Mouse (Mus musculus) gastrocnemius, postnatal 25 days (tissue): ENCODE data around the gene Dpp8. TPM values are rescaled to one million over a fixed set of nuclear protein-coding genes. Genes with fewer than 3 reads are reported as not detected.
"Not testable (repeated sequence)": the region's sequence is repeated elsewhere in the genome, so short reads cannot be mapped to it uniquely, and the experiment has no call there.

ENCODE experiments used
- DNase-seq: peaks from one replicate; pipeline ENCODE4 v3.0.0; 2022
- long read RNA-seq, 2 experiments: library from polyadenylated mRNA; stranded (forward); transcript quantifications; one replicate each; pipeline ENCODE4 v2.0.0; 2021
- total RNA-seq, 2 experiments: library from RNA; stranded (reverse); gene quantifications; 1 replicate in 1 of 2; 2 replicates in 1 of 2; pipeline ENCODE4 v1.2.3; 2021

The Dpp8 gene
- 100 to 1,000 TPM; 101 to 128 TPM for total RNA-seq
- long read RNA-seq, experiment 1, full-length matches to known transcripts: 9 of 95 reads
- long read RNA-seq, experiment 1, partial matches to known transcripts: 75 of 95 reads
- long read RNA-seq, experiment 1, other reads (novel, unspliced or antisense): 11 of 95 reads
- long read RNA-seq, experiment 2, full-length matches to known transcripts: 20 of 63 reads
- long read RNA-seq, experiment 2, partial matches to known transcripts: 33 of 63 reads
- long read RNA-seq, experiment 2, other reads (novel, unspliced or antisense): 10 of 63 reads

- DNase-seq: peak; percentile 93
Measured at GRCm38 (mm10) chr9:65032269-65033108, at the start of gene Dpp8. TSS of gene Dpp8 (plus strand) at chr9:65032414.

- no peak for DNase-seq
Measured at GRCm38 (mm10) chr9:64985037-64985794, 47.0 kb upstream of the Dpp8 start.

- no peak for DNase-seq
Measured at GRCm38 (mm10) chr9:64985807-64986206, 46.4 kb upstream of the Dpp8 start.

GRCm38 (mm10) chr9:64987651-64988050 lies 44.6 kb upstream of the Dpp8 start:
- no peak for DNase-seq

- no peak for DNase-seq
Measured at GRCm38 (mm10) chr9:64988443-64988842, 43.8 kb upstream of the Dpp8 start.

- DNase-seq: no peak
Measured at GRCm38 (mm10) chr9:64990291-64990690, 41.9 kb upstream of the Dpp8 start.

- DNase-seq: not testable (repeated sequence)
Measured at GRCm38 (mm10) chr9:64995464-64995863, 36.8 kb upstream of the Dpp8 start.

GRCm38 (mm10) chr9:65001481-65001880 lies 30.7 kb upstream of the Dpp8 start:
- DNase-seq: no peak

GRCm38 (mm10) chr9:65005737-65006136 lies 26.5 kb upstream of the Dpp8 start:
- peak; percentile 39 for DNase-seq

GRCm38 (mm10) chr9:65010632-65011031 lies 21.6 kb upstream of the Dpp8 start:
- no peak for DNase-seq

- no peak for DNase-seq
Measured at GRCm38 (mm10) chr9:65011304-65011703, 20.9 kb upstream of the Dpp8 start.

- no peak for DNase-seq
Measured at GRCm38 (mm10) chr9:65015461-65016222, 16.6 kb upstream of the Dpp8 start.

- no peak for DNase-seq
Measured at GRCm38 (mm10) chr9:65016241-65016977, 15.8 kb upstream of the Dpp8 start.

GRCm38 (mm10) chr9:65016978-65017827 lies 15.0 kb upstream of the Dpp8 start:
- no peak for DNase-seq

GRCm38 (mm10) chr9:65017896-65018295 lies 14.3 kb upstream of the Dpp8 start:
- DNase-seq: no peak

- no peak for DNase-seq
Measured at GRCm38 (mm10) chr9:65018588-65019121, 13.6 kb upstream of the Dpp8 start.

GRCm38 (mm10) chr9:65019146-65019545 lies 13.1 kb upstream of the Dpp8 start:
- no peak for DNase-seq

GRCm38 (mm10) chr9:65020128-65020527 lies 12.1 kb upstream of the Dpp8 start:
- no peak for DNase-seq

GRCm38 (mm10) chr9:65020991-65021886 lies 11.0 kb upstream of the Dpp8 start, which contains the start of gene Hacd3:
TSS of gene Hacd3 (minus strand) at chr9:65021693.
- DNase-seq: peak; percentile 90
